Mouse (Mus musculus): ENCODE measurements around the gene Isy1. TPM values are rescaled to one million over a fixed set of nuclear protein-coding genes. Genes with fewer than 3 reads are reported as not detected.

The Isy1 gene
- polyA plus RNA-seq, 2 experiments, result 41.8 to 51.5 TPM

GRCm38 (mm10) chr6:87809144-87809543 is 29.5 kb downstream of the Isy1 start:
- peaks cover 10% of the 10 kb centered on the region for H3K4me1 ChIP-seq (ENCODE audit: control insufficient read depth, insufficient read depth, low read length)
- WGBS, result 90% methylated on average over 2 of the region's 2 CpGs
- H3K27me3 ChIP-seq (ENCODE audit: control insufficient read depth, insufficient read depth, low read length), result no peaks in the 10 kb centered on the region
- DNase-seq (ENCODE audit: low spot score) (no peak), ATAC-seq (ENCODE audit: low FRiP score, low read depth) (no peak)
- H3K9me3 ChIP-seq (ENCODE audit: control insufficient read depth, low read length), result no peaks in the 10 kb centered on the region
- H3K9ac ChIP-seq (ENCODE audit: low read depth, low read length, severe bottlenecking), result no peak overlapping the region
- no peak overlapping the region; the same call in 1 of the 2 replicates for H3K27ac ChIP-seq (replicated peaks; ENCODE audit: low read depth, low read length)
- peaks cover 10% of the 10 kb centered on the region for H3K36me3 ChIP-seq (ENCODE audit: control insufficient read depth, insufficient read depth, low read length)
- no peak overlapping the region for H3K4me2 ChIP-seq (replicated peaks; ENCODE audit: low read depth, low read length, severe bottlenecking)
- H3K4me3 ChIP-seq (replicated peaks; ENCODE audit: low read length), result no peak overlapping the region
- TF ChIP-seq POLR2A (IDR thresholded peaks at IDR 0.05; ENCODE audit: borderline replicate concordance, extremely low read depth, insufficient read depth, insufficient read length), result no peak

- no peaks in the 10 kb centered on the region for H3K27me3 ChIP-seq (ENCODE audit: control insufficient read depth, insufficient read depth, low read length)
- peaks cover 6% of the 10 kb centered on the region for H3K36me3 ChIP-seq (ENCODE audit: control insufficient read depth, insufficient read depth, low read length)
- no peak overlapping the region for H3K4me3 ChIP-seq (replicated peaks; ENCODE audit: low read length)
- no peaks in the 10 kb centered on the region for H3K9me3 ChIP-seq (ENCODE audit: control insufficient read depth, low read length)
- ATAC-seq (ENCODE audit: low FRiP score, low read depth) (no peak), DNase-seq (ENCODE audit: low spot score) (no peak)
- H3K9ac ChIP-seq (ENCODE audit: low read depth, low read length, severe bottlenecking), result no peak overlapping the region
- peaks cover 10% of the 10 kb centered on the region for H3K4me1 ChIP-seq (ENCODE audit: control insufficient read depth, insufficient read depth, low read length)
- no peak overlapping the region for H3K27ac ChIP-seq (replicated peaks; ENCODE audit: low read depth, low read length)
- no peak for TF ChIP-seq POLR2A (IDR thresholded peaks at IDR 0.05; ENCODE audit: borderline replicate concordance, extremely low read depth, insufficient read depth, insufficient read length)
- 83% methylated on average over 3 of the region's 3 CpGs for WGBS
- no peak overlapping the region for H3K4me2 ChIP-seq (replicated peaks; ENCODE audit: low read depth, low read length, severe bottlenecking)
These were observed 30.1 kb downstream of the Isy1 start for GRCm38 (mm10) chr6:87808521-87808920.

GRCm38 (mm10) chr6:87807735-87808440 is 30.7 kb downstream of the Isy1 start:
- Histone ChIP-seq H3K27ac (replicated peaks; ENCODE audit: low read depth, low read length) (no peak overlapping the region), H3K27me3 (ENCODE audit: control insufficient read depth, insufficient read depth, low read length) (no peaks in the 10 kb centered on the region), H3K4me1 (ENCODE audit: control insufficient read depth, insufficient read depth, low read length) (peaks cover 10% of the 10 kb centered on the region), H3K9ac (ENCODE audit: low read depth, low read length, severe bottlenecking) (no peak overlapping the region), H3K4me3 (replicated peaks; ENCODE audit: low read length) (no peak overlapping the region), H3K4me2 (replicated peaks; ENCODE audit: low read depth, low read length, severe bottlenecking) (no peak overlapping the region), H3K9me3 (ENCODE audit: control insufficient read depth, low read length) (no peaks in the 10 kb centered on the region), H3K36me3 (ENCODE audit: control insufficient read depth, insufficient read depth, low read length) (peaks cover 3% of the 10 kb centered on the region; the same call in 1 of the 2 replicates)
- no peak for DNase-seq (ENCODE audit: low spot score)
- TF ChIP-seq POLR2A (IDR thresholded peaks at IDR 0.05; ENCODE audit: borderline replicate concordance, extremely low read depth, insufficient read depth, insufficient read length), result no peak
- ATAC-seq (ENCODE audit: low FRiP score, low read depth), result no peak
- 80% methylated on average over 4 of the region's 4 CpGs for WGBS

- H3K27me3 ChIP-seq (ENCODE audit: control insufficient read depth, insufficient read depth, low read length), result no peaks in the 10 kb centered on the region
- H3K9ac ChIP-seq (ENCODE audit: low read depth, low read length, severe bottlenecking), result no peak overlapping the region
- peaks cover 6% of the 10 kb centered on the region; the same call in 1 of the 2 replicates for H3K4me1 ChIP-seq (ENCODE audit: control insufficient read depth, insufficient read depth, low read length)
- H3K27ac ChIP-seq (replicated peaks; ENCODE audit: low read depth, low read length), result no peak overlapping the region
- ATAC-seq (ENCODE audit: low FRiP score, low read depth) (no peak), DNase-seq (ENCODE audit: low spot score) (no peak)
- H3K4me2 ChIP-seq (replicated peaks; ENCODE audit: low read depth, low read length, severe bottlenecking), result no peak overlapping the region
- 0 out of 2 replicates have a peak, but pooled peaks cover 3% of the 10 kb centered on the region for H3K36me3 ChIP-seq (ENCODE audit: control insufficient read depth, insufficient read depth, low read length)
- H3K9me3 ChIP-seq (ENCODE audit: control insufficient read depth, low read length), result no peaks in the 10 kb centered on the region
- 59% methylated on average over 2 of the region's 2 CpGs for WGBS
- H3K4me3 ChIP-seq (replicated peaks; ENCODE audit: low read length), result no peak overlapping the region
- TF ChIP-seq POLR2A (IDR thresholded peaks at IDR 0.05; ENCODE audit: borderline replicate concordance, extremely low read depth, insufficient read depth, insufficient read length), result no peak
These were observed 31.7 kb downstream of the Isy1 start for GRCm38 (mm10) chr6:87806857-87807256.

- no peak overlapping the region for H3K9ac ChIP-seq (ENCODE audit: low read depth, low read length, severe bottlenecking)
- no peaks in the 10 kb centered on the region for H3K9me3 ChIP-seq (ENCODE audit: control insufficient read depth, low read length)
- 82% methylated on average over 2 of the region's 2 CpGs for WGBS
- H3K4me2 ChIP-seq (replicated peaks; ENCODE audit: low read depth, low read length, severe bottlenecking), result no peak overlapping the region
- H3K4me1 ChIP-seq (ENCODE audit: control insufficient read depth, insufficient read depth, low read length), result peaks cover 6% of the 10 kb centered on the region; the same call in 1 of the 2 replicates
- ATAC-seq (ENCODE audit: low FRiP score, low read depth) (no peak), DNase-seq (ENCODE audit: low spot score) (no peak)
- H3K27ac ChIP-seq (replicated peaks; ENCODE audit: low read depth, low read length), result no peak overlapping the region
- TF ChIP-seq POLR2A (IDR thresholded peaks at IDR 0.05; ENCODE audit: borderline replicate concordance, extremely low read depth, insufficient read depth, insufficient read length), result no peak
- no peaks in the 10 kb centered on the region for H3K27me3 ChIP-seq (ENCODE audit: control insufficient read depth, insufficient read depth, low read length)
- no peak overlapping the region for H3K4me3 ChIP-seq (replicated peaks; ENCODE audit: low read length)
- 0 out of 2 replicates have a peak, but pooled peaks cover 3% of the 10 kb centered on the region for H3K36me3 ChIP-seq (ENCODE audit: control insufficient read depth, insufficient read depth, low read length)
These were observed 32.6 kb downstream of the Isy1 start for GRCm38 (mm10) chr6:87806028-87806427.

Measured in limb, embryonic 14.5 days (tissue).